Mouse (Mus musculus) skeletal muscle tissue, adult 2 months (tissue): ENCODE measurements around the gene 4931414P19Rik.

Experiments
- DNase-seq: peaks from one replicate; pipeline ENCODE4 v3.0.0-alpha.2; 2012; ENCODE audit warnings: low read depth, low spot score

The 4931414P19Rik gene

GRCm38 (mm10) chr14:54605752-54606321 lies at the start of gene 4931414P19Rik:
4931414P19Rik (minus strand) TSS chr14:54605993.
- peak; percentile 54 for DNase-seq

GRCm38 (mm10) chr14:54653496-54653895 lies 47.7 kb upstream of the 4931414P19Rik start:
- peak; percentile 88 for DNase-seq

GRCm38 (mm10) chr14:54652787-54653186 lies 47.0 kb upstream of the 4931414P19Rik start:
- no peak for DNase-seq

- no peak for DNase-seq
These were observed 45.8 kb upstream of the 4931414P19Rik start for GRCm38 (mm10) chr14:54651556-54651955.

GRCm38 (mm10) chr14:54650621-54651454 lies 45.0 kb upstream of the 4931414P19Rik start:
- peak; percentile 79 for DNase-seq

- no peak for DNase-seq
These were observed 42.1 kb upstream of the 4931414P19Rik start for GRCm38 (mm10) chr14:54647900-54648299.

- no peak for DNase-seq
These were observed 41.3 kb upstream of the 4931414P19Rik start for GRCm38 (mm10) chr14:54646898-54647636.

GRCm38 (mm10) chr14:54646455-54646854 lies 40.7 kb upstream of the 4931414P19Rik start:
- no peak for DNase-seq

- no peak for DNase-seq
These were observed 38.5 kb upstream of the 4931414P19Rik start for GRCm38 (mm10) chr14:54644294-54644693.

- DNase-seq, result no peak
These were observed 37.2 kb upstream of the 4931414P19Rik start for GRCm38 (mm10) chr14:54643011-54643410.

GRCm38 (mm10) chr14:54642224-54642944 lies 36.6 kb upstream of the 4931414P19Rik start:
- no peak for DNase-seq

GRCm38 (mm10) chr14:54641305-54641969 lies 35.6 kb upstream of the 4931414P19Rik start, which contains the start of gene Cdh24:
Cdh24 (minus strand) TSS chr14:54641364.
- DNase-seq, result peak; percentile 46

- no peak for DNase-seq
These were observed 35.1 kb upstream of the 4931414P19Rik start, which contains the start of gene Gm17606 for GRCm38 (mm10) chr14:54640946-54641304. Gm17606 (plus strand) TSS chr14:54640952.

- DNase-seq, result no peak
These were observed 34.3 kb upstream of the 4931414P19Rik start for GRCm38 (mm10) chr14:54640121-54640520.

GRCm38 (mm10) chr14:54638210-54638609 lies 32.4 kb upstream of the 4931414P19Rik start:
- DNase-seq, result no peak

GRCm38 (mm10) chr14:54636954-54637353 lies 31.2 kb upstream of the 4931414P19Rik start:
- no peak for DNase-seq

GRCm38 (mm10) chr14:54634182-54634581 lies 28.4 kb upstream of the 4931414P19Rik start:
- no peak for DNase-seq

GRCm38 (mm10) chr14:54632252-54632651 lies 26.5 kb upstream of the 4931414P19Rik start:
- DNase-seq, result no peak

- no peak for DNase-seq
These were observed 25.4 kb upstream of the 4931414P19Rik start for GRCm38 (mm10) chr14:54631240-54631599.

- DNase-seq, result no peak
These were observed 24.9 kb upstream of the 4931414P19Rik start for GRCm38 (mm10) chr14:54630583-54631239.
